Mouse (Mus musculus): ENCODE data around the gene Zbtb44. TPM values are rescaled to one million over a fixed set of nuclear protein-coding genes. Genes with fewer than 3 reads are reported as not detected.

The Zbtb44 gene
- polyA plus RNA-seq, 1 experiment from 2014 or later, result 7.9 TPM

DNA sequence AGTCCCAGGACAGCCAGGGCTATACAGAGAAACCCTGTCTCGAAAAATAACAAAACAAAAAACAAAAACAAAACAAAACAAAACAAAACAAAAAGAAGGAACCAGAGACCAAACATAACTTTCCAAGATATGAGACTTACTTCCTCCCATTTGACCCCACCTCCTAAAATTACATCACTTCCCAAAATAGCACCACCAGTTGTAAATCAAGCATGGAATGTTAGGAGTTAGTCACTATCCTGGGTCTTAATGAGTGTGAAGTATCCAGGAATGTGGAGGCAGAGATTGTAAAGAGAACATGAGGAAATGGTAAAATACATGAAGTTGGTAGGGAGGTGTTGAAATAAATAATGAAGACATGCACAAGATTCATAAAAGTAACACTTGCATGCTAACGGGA is 21.1 kb upstream of the Zbtb44 start:
- Histone ChIP-seq H3K9ac (replicated peaks; ENCODE audit: low read depth) (no peak overlapping the region), H3K4me1 (ENCODE audit: insufficient read depth, low read depth, low read length) (no peaks in the 10 kb centered on the region), H3K27me3 (replicated peaks; ENCODE audit: insufficient read depth, low read length) (no peaks in the 10 kb centered on the region), H3K27ac (ENCODE audit: low read length) (no peak overlapping the region), H3K36me3 (ENCODE audit: insufficient read depth, low read length) (no peaks in the 10 kb centered on the region), H3K9me3 (ENCODE audit: low read length) (no peaks in the 10 kb centered on the region), H3K4me2 (replicated peaks; ENCODE audit: low read depth, low read length) (no peak overlapping the region), H3K4me3 (ENCODE audit: low read depth, low read length) (no peak overlapping the region)
- DNase-seq (ENCODE audit: low spot score) (peak; percentile 23), ATAC-seq (no peak)
- TF ChIP-seq CTCF (IDR thresholded peaks at IDR 0.05), result no peak
- TF ChIP-seq EP300 (IDR thresholded peaks at IDR 0.05), result no peak
- WGBS, result 76% methylated on average over 2 of the region's 2 CpGs

DNA sequence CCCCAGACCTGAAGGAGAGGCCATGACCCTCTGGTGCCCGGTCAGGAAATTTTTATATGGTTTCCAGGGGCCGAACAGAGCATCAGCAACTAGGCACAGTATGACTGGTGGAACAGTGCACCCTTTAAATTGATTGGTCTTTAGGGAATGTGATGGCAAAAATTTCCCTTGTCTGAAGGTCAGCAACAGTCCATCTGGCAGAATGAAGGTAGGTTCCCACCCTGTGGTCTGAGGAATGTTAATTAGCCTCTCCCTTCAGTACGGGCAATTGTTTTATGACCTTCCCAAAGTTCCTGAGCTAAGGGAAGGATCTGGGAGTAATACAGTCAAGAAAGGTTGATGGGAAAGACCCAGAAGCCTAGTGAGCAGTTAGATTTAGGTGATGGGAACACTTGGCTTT is 20.4 kb upstream of the Zbtb44 start:
- Histone ChIP-seq H3K4me3 (ENCODE audit: low read depth, low read length) (no peak overlapping the region), H3K36me3 (ENCODE audit: insufficient read depth, low read length) (no peaks in the 10 kb centered on the region), H3K4me2 (replicated peaks; ENCODE audit: low read depth, low read length) (no peak overlapping the region), H3K27me3 (replicated peaks; ENCODE audit: insufficient read depth, low read length) (no peaks in the 10 kb centered on the region), H3K9ac (replicated peaks; ENCODE audit: low read depth) (no peak overlapping the region), H3K27ac (ENCODE audit: low read length) (no peak overlapping the region), H3K4me1 (ENCODE audit: insufficient read depth, low read depth, low read length) (no peaks in the 10 kb centered on the region), H3K9me3 (ENCODE audit: low read length) (no peaks in the 10 kb centered on the region)
- 85% methylated on average over 3 of the region's 3 CpGs for WGBS
- no peak for DNase-seq (ENCODE audit: low spot score)
- no peak for ATAC-seq
- TF ChIP-seq CTCF (IDR thresholded peaks at IDR 0.05), result no peak
- no peak for TF ChIP-seq EP300 (IDR thresholded peaks at IDR 0.05)

DNA sequence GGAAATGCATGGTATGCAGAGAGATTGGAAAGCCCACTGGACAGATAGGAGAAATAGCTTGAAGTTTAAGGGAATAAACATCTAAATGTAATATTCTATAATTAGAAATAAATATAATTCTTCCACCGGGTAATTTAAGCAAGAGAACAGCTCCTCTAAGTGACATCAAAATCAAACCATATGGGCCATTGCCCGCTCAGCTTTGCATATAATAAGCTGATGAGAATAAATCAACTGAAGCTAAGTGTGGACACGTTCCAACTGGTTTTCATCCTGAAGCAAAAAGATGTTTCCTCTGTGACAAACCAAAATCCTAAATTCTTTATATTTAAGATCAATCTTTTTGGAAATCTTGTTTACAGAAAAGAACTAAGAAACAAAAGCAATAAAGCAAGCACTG is 19.7 kb upstream of the Zbtb44 start:
- peak; percentile 32; the same call in 1 of the 2 replicates for ATAC-seq
- no peaks in the 10 kb centered on the region for H3K27me3 ChIP-seq (replicated peaks; ENCODE audit: insufficient read depth, low read length)
- no peak overlapping the region for H3K9ac ChIP-seq (replicated peaks; ENCODE audit: low read depth)
- H3K36me3 ChIP-seq (ENCODE audit: insufficient read depth, low read length), result no peaks in the 10 kb centered on the region
- no peak overlapping the region for H3K27ac ChIP-seq (ENCODE audit: low read length)
- no peak for TF ChIP-seq EP300 (IDR thresholded peaks at IDR 0.05)
- no peak for TF ChIP-seq CTCF (IDR thresholded peaks at IDR 0.05)
- H3K4me2 ChIP-seq (replicated peaks; ENCODE audit: low read depth, low read length), result no peak overlapping the region
- WGBS, result 47% methylated on average over 3 of the region's 3 CpGs
- H3K9me3 ChIP-seq (ENCODE audit: low read length), result no peaks in the 10 kb centered on the region
- peak; percentile 49 for DNase-seq (ENCODE audit: low spot score)
- H3K4me3 ChIP-seq (ENCODE audit: low read depth, low read length), result no peak overlapping the region
- no peaks in the 10 kb centered on the region for H3K4me1 ChIP-seq (ENCODE audit: insufficient read depth, low read depth, low read length)

DNA sequence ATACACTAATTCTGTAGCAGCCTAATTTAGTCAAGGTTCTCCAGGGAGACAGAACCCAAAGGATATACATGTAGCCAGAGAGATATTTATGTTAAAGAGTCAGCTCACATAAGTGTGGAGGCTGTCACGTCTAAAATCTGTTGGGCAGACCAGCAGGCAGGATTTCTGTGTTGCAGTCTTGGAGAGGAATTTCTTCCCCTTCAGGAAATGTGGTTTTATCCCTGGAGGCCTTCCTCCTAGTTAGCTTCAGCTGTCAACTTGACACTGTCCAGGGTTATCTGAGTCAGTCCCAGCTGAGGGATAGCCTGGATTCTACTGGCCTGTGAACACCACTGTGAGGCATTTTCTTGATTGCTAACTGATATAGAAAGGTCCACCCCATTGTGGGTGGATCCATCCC is 18.9 kb upstream of the Zbtb44 start:
- no peaks in the 10 kb centered on the region for H3K9me3 ChIP-seq (ENCODE audit: low read length)
- DNase-seq (ENCODE audit: low spot score) (no peak), ATAC-seq (no peak)
- H3K4me1 ChIP-seq (ENCODE audit: insufficient read depth, low read depth, low read length), result no peaks in the 10 kb centered on the region
- no peaks in the 10 kb centered on the region for H3K27me3 ChIP-seq (replicated peaks; ENCODE audit: insufficient read depth, low read length)
- H3K36me3 ChIP-seq (ENCODE audit: insufficient read depth, low read length), result no peaks in the 10 kb centered on the region
- no peak overlapping the region for H3K27ac ChIP-seq (ENCODE audit: low read length)
- H3K9ac ChIP-seq (replicated peaks; ENCODE audit: low read depth), result no peak overlapping the region
- WGBS, result 37% methylated on average over 1 of the region's 1 CpGs
- no peak for TF ChIP-seq EP300 (IDR thresholded peaks at IDR 0.05)
- no peak for TF ChIP-seq CTCF (IDR thresholded peaks at IDR 0.05)
- H3K4me3 ChIP-seq (ENCODE audit: low read depth, low read length), result no peak overlapping the region
- no peak overlapping the region for H3K4me2 ChIP-seq (replicated peaks; ENCODE audit: low read depth, low read length)

DNA sequence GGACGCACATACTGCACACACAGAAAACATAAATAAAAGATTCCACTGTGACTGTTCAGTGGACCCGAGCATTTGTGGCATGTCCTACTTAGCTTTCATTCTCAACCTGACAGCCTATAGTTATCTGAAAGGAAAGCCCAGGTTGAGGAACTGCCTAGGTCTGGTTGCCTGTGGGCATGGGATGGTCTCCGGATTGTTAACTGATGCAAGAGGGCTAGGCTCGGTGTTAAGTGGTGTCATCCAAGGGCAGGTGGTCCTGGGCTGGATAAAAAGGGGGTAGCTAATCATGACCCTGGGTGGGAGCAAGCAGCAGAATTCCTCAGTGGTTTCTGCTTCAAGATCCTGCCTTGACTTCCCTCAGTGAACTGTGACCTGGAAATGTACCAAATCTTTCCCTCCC is 17.8 kb upstream of the Zbtb44 start:
- no peak overlapping the region for H3K4me3 ChIP-seq (ENCODE audit: low read depth, low read length)

DNA sequence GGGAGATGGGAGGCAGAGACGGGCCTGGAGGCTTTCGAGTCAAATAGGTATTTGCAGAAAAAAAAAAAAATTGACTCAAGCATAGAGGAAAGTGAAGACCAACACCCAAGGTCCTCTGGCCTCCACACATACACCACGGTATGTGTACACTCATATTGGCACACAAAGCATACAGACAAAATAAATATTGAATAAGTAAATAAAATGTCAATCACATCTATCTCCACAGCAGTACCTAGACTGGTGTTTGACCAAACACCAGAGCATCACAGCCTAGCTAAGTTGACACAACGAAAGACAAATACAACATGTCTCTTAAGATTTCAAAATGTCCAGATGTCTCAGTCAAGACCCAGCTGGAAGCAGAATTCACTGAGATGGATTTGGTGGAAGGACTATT is 17.0 kb upstream of the Zbtb44 start:
- Histone ChIP-seq H3K36me3 (ENCODE audit: insufficient read depth, low read length) (no peaks in the 10 kb centered on the region), H3K4me1 (ENCODE audit: insufficient read depth, low read depth, low read length) (no peaks in the 10 kb centered on the region), H3K27me3 (replicated peaks; ENCODE audit: insufficient read depth, low read length) (no peaks in the 10 kb centered on the region), H3K4me3 (ENCODE audit: low read depth, low read length) (no peak overlapping the region), H3K27ac (ENCODE audit: low read length) (no peak overlapping the region), H3K9ac (replicated peaks; ENCODE audit: low read depth) (no peak overlapping the region), H3K4me2 (replicated peaks; ENCODE audit: low read depth, low read length) (no peak overlapping the region), H3K9me3 (ENCODE audit: low read length) (no peaks in the 10 kb centered on the region)
- 46% methylated on average over 4 of the region's 4 CpGs for WGBS
- DNase-seq (ENCODE audit: low spot score) (peak; percentile 26), ATAC-seq (no peak)
- TF ChIP-seq EP300 (IDR thresholded peaks at IDR 0.05) (no peak), CTCF (IDR thresholded peaks at IDR 0.05) (no peak)

More for the DNA sequence above, 17.8 kb upstream of the Zbtb44 start:
- no peak for DNase-seq (ENCODE audit: low spot score)
- WGBS, result 80% methylated on average over 4 of the region's 4 CpGs
- Histone ChIP-seq H3K4me2 (replicated peaks; ENCODE audit: low read depth, low read length) (no peak overlapping the region), H3K9me3 (ENCODE audit: low read length) (no peaks in the 10 kb centered on the region), H3K36me3 (ENCODE audit: insufficient read depth, low read length) (no peaks in the 10 kb centered on the region), H3K27ac (ENCODE audit: low read length) (no peak overlapping the region), H3K27me3 (replicated peaks; ENCODE audit: insufficient read depth, low read length) (no peaks in the 10 kb centered on the region), H3K4me1 (ENCODE audit: insufficient read depth, low read depth, low read length) (no peaks in the 10 kb centered on the region), H3K9ac (replicated peaks; ENCODE audit: low read depth) (no peak overlapping the region)
- ATAC-seq, result no peak
- TF ChIP-seq EP300 (IDR thresholded peaks at IDR 0.05), result no peak
- no peak for TF ChIP-seq CTCF (IDR thresholded peaks at IDR 0.05)

DNA sequence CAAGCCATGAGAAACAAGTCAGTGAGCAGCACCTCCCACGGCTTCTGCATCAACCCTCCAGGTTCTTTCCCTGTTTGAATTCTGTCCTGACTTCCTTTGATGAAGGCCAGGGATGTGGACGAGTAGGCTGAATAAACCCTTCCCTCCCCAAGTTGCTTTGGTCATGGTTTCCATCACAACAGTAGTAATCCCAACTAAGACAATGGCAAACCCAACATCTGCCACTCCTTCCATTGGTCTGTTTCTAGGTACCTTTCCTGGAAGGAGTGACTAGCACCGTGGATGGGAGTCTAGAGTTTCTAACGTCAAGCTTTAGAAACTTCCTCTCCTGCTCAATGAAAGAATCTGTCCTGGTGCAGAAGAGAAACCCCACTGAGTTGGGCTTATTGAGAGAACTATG is 12.8 kb upstream of the Zbtb44 start:
- H3K9me3 ChIP-seq (ENCODE audit: low read length), result no peaks in the 10 kb centered on the region
- no peak for DNase-seq (ENCODE audit: low spot score)
- no peak overlapping the region for H3K4me3 ChIP-seq (ENCODE audit: low read depth, low read length)
- no peaks in the 10 kb centered on the region for H3K36me3 ChIP-seq (ENCODE audit: insufficient read depth, low read length)
- no peaks in the 10 kb centered on the region for H3K27me3 ChIP-seq (replicated peaks; ENCODE audit: insufficient read depth, low read length)
- TF ChIP-seq EP300 (IDR thresholded peaks at IDR 0.05) (no peak), CTCF (IDR thresholded peaks at IDR 0.05) (no peak)
- no peak for ATAC-seq
- no peak overlapping the region for H3K4me2 ChIP-seq (replicated peaks; ENCODE audit: low read depth, low read length)
- H3K9ac ChIP-seq (replicated peaks; ENCODE audit: low read depth), result no peak overlapping the region
- no peak overlapping the region for H3K27ac ChIP-seq (ENCODE audit: low read length)
- WGBS, result 72% methylated on average over 4 of the region's 4 CpGs
- H3K4me1 ChIP-seq (ENCODE audit: insufficient read depth, low read depth, low read length), result no peaks in the 10 kb centered on the region

Data from lung, postnatal 0 days (tissue).